Comparison of ENCODE assay signal across 20 mouse cellular contexts in the genomic region with DNA sequence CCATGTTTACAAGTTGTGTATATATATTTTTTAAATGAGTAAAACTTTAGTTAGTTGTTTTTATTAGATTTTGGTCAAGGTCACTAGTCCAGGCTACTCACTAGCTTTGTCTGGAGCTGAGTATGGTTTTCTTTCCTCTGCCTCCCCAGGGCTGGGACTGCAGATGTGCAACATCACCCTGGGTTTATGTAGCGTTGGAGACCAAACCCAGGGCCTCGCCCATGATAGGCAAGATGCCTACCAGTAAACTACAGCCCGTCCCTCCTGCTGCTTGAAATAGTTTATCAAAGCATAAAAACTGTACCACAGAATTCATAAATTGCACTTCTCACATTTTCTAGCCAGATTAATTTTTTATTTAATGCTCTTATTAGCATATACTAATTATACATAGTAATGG. TPM values are rescaled to one million over a fixed set of nuclear protein-coding genes. Genes with fewer than 3 reads are reported as not detected.
DNase-seq lines count a peak whose midpoint lies in the region; ATAC-seq lines count a peak whose summit lies in the region.
"Had no signal": no experiment of that assay in that cellular context is flagged by ENCODE, and none has a peak within 500 bp of the region (broad histone marks: within the 10 kb centered on the region; RNA-seq: fewer than 3 reads in every experiment).

No protein-coding gene starts in this region.

- intact Hi-C loops in heart, postnatal 36 days (cut with DNase I): no loop called here

- peak; percentile 36 for DNase-seq in heart, adult 11 months
- DNase-seq in heart, postnatal 36 days: no peak
- DNase-seq in lung, postnatal 14 days: no peak
- no peak for DNase-seq in retina, postnatal 1 day
- DNase-seq: adrenal gland, adult 2 months; adrenal gland, adult 8-10 months; adrenal gland, postnatal 10 days; adrenal gland, postnatal 14 days; adrenal gland, postnatal 25 days; adrenal gland, postnatal 36 days; B cell, adult 2 months; cerebellum, adult 11 months; cerebellum, adult 11-12 months; cerebellum, adult 18-20 months had no signal

- peak; percentile 79 for ATAC-seq in megakaryocyte progenitor cell, adult 5-6 weeks (replicated peaks; ENCODE audit: poor library complexity)
- ATAC-seq in megakaryocyte-erythroid progenitor cell, adult 5-6 weeks (replicated peaks; ENCODE audit: low FRiP score, low TSS enrichment, poor library complexity, severe bottlenecking): peak; percentile 71; the same call in 1 of the 2 replicates
- ATAC-seq: activated CD4-positive, CD25-positive, alpha-beta regulatory T cell, adult 4 months; CD4-positive, CD25-positive, alpha-beta regulatory T cell, adult 4 months; Patski had no signal

RNA-seq across cellular contexts. Expression of a gene that starts 14.6 kb away (rescaled TPM):
- 1 to 10 TPM; 3.3 to 4.4 TPM for total RNA-seq in heart, postnatal 36 days (2021)
- 87.2 and 88.1 TPM in 2 replicates for total RNA-seq in megakaryocyte progenitor cell, adult 5-6 weeks (2015)
- 28.2 and 29.9 TPM in 2 replicates for total RNA-seq in megakaryocyte progenitor cell, adult 5-6 weeks (2017)
- 51.2 and 63.8 TPM in 2 replicates for total RNA-seq in megakaryocyte-erythroid progenitor cell, adult 5-6 weeks (2014; fragmentation: Nextera tagmentation)
- 33.5 and 34.2 TPM in 2 replicates for total RNA-seq in megakaryocyte-erythroid progenitor cell, adult 5-6 weeks (2017)
- total RNA-seq: MEL had no signal

Comparison
In these comparisons a context has a peak if more than half of its experiments do, and no peak if none do; other contexts are left out.
1. RNA of a gene that starts 14.6 kb away (total RNA-seq): 28.2 to 88.1 TPM in megakaryocyte progenitor cell, adult 5-6 weeks and 33.5 to 63.8 TPM in megakaryocyte-erythroid progenitor cell, adult 5-6 weeks; 3.3 to 4.4 TPM in heart, postnatal 36 days; every median in the first group is over 4 times any median in the second.